Mouse (Mus musculus): ENCODE data around the gene Gramd1a. TPM values are rescaled to one million over a fixed set of nuclear protein-coding genes. Genes with fewer than 3 reads are reported as not detected.
A peak's percentile ranks its signal among the peaks of the same experiment; 100 is the strongest.

Gramd1a gene
- polyA plus RNA-seq, 1 experiment from 2014 or later, result 68.2 TPM

DNA sequence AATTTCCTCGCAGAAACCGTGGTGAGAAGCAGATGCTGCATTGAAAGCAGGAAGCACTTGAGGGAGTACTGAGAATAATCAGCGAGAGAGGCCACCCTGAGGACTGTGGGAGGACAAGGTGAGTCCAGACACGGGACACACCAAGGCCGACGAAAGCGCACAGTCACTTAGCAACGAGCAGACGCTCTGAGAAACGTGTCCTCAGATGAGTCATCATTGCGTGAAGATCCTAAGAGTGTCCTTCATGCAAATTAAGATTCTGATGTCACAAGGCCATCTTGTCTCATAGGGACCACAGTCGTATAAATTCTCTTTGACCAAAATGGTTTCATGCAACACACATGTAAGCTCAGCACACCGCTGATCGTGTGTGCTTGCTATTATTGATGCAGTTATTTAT, 54.9 kb downstream of the Gramd1a start:
- H3K4me2 ChIP-seq, result no peak overlapping the region
- peaks cover 6% of the 10 kb centered on the region; the same call in 1 of the 2 replicates for H3K27me3 ChIP-seq
- WGBS, result 80% methylated on average over 14 of the region's 14 CpGs
- ATAC-seq (ENCODE audit: insufficient number of reproducible peaks, low FRiP score, low TSS enrichment, low read depth), result no peak
- H3K9me3 ChIP-seq, result no peaks in the 10 kb centered on the region
- no peak overlapping the region for H3K27ac ChIP-seq
- no peak overlapping the region for H3K4me3 ChIP-seq
- H3K4me1 ChIP-seq, result peaks cover 8% of the 10 kb centered on the region; the same call in 1 of the 2 replicates
- no peaks in the 10 kb centered on the region for H3K36me3 ChIP-seq
- no peak overlapping the region for H3K9ac ChIP-seq

DNA sequence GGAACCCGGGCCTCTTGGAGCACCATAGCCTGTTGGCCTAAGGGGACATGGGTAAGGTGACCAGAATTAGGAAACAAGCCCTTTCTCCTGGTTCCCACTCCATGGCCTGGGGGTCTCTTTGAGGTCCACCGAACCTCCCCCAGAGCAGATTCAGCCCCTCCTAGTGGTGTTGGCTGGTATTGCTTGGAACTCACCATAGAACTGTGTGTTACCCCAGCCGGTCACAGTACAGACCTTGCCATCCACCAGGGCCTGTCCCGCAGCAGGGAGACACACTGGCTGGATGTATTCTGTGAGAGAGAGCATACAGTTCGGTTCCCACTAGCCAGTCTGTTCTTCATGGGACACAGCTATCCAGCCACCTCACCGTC, 56.1 kb downstream of the Gramd1a start:
- no peak overlapping the region for H3K27ac ChIP-seq
- WGBS, result 86% methylated on average over 6 of the region's 6 CpGs

DNA sequence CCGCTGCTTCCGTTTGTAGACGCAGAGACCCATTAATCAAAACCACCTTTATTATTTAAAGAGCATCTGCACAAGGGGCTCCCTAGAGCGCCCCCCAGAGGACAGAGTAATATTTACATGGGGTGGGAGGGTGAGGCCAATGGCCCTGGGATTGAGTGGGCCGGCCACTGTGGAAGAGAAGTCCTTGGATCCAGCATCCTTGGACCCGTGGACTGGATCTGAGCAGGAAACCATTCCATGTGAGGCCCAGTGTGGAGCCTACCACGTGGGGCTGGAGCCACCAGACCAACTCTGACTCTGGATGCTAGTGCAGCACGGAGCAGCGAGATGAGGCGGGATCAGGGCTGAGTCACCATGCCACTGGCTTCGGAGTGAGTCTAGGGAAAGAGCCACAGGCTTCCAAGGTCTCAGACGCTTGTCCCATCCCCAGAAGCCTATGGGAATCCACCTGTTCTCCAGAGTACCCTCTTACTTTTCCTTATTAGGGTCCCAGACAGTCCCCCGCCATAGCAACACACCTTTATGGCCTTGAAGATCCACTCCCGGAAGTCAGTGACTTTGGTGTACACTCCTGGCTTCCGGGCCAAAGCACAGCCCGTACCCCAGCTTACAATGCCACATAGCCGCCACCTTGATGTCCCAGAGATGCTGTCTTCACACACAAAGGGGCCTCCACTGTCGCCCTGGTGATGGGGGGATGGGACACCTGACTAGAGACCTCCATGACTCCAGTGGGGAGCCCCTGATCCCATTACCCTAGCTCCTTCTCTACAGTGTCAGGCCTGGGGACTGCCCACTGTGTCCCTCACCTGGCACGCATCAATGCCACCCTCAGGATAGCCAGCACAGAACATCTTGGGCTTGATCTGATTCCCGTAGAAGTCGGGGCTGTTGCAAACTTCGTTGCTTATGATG, 56.7 kb downstream of the Gramd1a start:
- no peak for ATAC-seq (ENCODE audit: insufficient number of reproducible peaks, low FRiP score, low TSS enrichment, low read depth)
- H3K4me3 ChIP-seq, result no peak overlapping the region
- H3K27ac ChIP-seq, result no peak overlapping the region
- H3K9me3 ChIP-seq, result no peaks in the 10 kb centered on the region
- peaks cover 8% of the 10 kb centered on the region; the same call in 1 of the 2 replicates for H3K4me1 ChIP-seq
- WGBS, result 75% methylated on average over 22 of the region's 22 CpGs
- H3K4me2 ChIP-seq, result no peak overlapping the region
- peaks cover 6% of the 10 kb centered on the region; the same call in 1 of the 2 replicates for H3K27me3 ChIP-seq
- H3K36me3 ChIP-seq, result no peaks in the 10 kb centered on the region
- H3K9ac ChIP-seq, result no peak overlapping the region

More for the DNA sequence above, 56.1 kb downstream of the Gramd1a start:
- H3K4me2 ChIP-seq, result no peak overlapping the region
- peaks cover 8% of the 10 kb centered on the region; the same call in 1 of the 2 replicates for H3K4me1 ChIP-seq
- H3K9me3 ChIP-seq, result no peaks in the 10 kb centered on the region
- H3K27me3 ChIP-seq, result peaks cover 6% of the 10 kb centered on the region; the same call in 1 of the 2 replicates
- no peaks in the 10 kb centered on the region for H3K36me3 ChIP-seq
- ATAC-seq (ENCODE audit: insufficient number of reproducible peaks, low FRiP score, low TSS enrichment, low read depth), result no peak
- no peak overlapping the region for H3K4me3 ChIP-seq
- no peak overlapping the region for H3K9ac ChIP-seq

DNA sequence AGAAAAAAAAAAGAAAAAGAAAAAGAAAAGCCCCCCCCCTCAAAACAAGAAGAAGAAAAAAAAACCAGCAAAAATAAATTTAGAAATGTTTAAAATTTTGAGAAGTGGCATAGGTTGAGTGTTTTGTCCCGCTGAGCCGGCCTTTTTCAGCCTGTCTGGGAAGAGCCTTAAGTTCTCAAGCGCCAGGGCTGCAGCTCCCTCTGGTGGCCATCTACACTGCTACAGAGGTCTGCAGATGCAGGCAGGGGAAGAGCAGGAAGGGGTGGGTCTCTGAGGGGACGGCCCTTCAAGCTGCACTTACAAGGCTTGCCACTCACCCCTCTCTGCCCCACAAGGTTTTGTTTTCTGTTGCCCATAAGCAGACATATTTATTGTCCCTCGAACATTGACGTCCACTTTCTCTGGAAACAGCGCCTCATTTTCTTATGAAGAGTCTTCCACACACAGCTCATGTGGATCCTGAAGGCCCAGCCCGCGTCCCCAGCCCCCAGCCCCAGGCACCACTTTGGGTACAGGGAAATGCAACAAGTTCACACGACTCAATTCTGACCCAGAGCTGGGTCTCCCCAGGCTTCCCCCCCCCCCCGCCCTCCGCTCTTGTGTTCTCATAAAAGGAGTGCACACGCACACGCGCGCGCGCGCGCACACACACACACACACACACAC, 58.0 kb downstream of the Gramd1a start:
- peak; percentile 86 for ATAC-seq (ENCODE audit: insufficient number of reproducible peaks, low FRiP score, low TSS enrichment, low read depth)
- Histone ChIP-seq H3K4me2 (peak overlapping the region; percentile 44), H3K4me1 (peaks cover 8% of the 10 kb centered on the region; the same call in 1 of the 2 replicates), H3K27me3 (no peaks in the 10 kb centered on the region), H3K27ac (no peak overlapping the region), H3K4me3 (peak overlapping the region; percentile 23), H3K9me3 (no peaks in the 10 kb centered on the region), H3K9ac (no peak overlapping the region), H3K36me3 (no peaks in the 10 kb centered on the region)
- 39% methylated on average over 19 of the region's 20 CpGs for WGBS

DNA sequence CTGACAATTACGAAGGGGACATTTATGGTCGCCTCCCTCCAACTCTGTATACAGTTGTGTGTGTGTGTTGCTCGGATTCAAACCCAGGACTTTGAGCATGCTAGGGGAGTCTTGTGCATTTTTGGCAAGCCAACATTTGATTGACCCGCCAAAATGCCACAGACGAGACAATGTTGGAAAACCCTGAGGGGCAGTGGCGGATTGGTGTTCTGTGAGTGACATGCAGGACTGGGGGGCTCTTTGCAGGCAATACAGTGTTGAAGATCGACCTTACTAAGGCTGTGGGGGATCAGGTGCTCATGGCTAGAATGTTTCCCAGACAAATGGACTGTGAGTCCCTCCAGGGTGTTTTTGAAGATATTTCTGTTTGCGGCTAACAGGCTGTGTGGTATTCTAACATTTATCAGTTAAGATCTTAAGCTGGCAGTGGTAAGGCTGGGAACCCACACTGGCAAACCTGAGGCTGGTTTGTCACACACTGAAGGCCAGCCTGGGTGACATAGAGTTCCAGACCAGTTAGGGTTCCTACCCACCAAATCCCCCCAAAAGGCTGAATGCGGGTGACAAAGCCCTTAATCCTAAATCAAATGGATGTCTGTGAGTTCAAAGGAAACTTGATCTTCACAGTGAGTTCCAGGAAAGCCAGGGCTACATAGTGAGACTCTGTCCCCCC, 58.7 kb downstream of the Gramd1a start:
- no peak overlapping the region for H3K27ac ChIP-seq
- H3K9ac ChIP-seq, result no peak overlapping the region
- H3K27me3 ChIP-seq, result no peaks in the 10 kb centered on the region
- no peak for ATAC-seq (ENCODE audit: insufficient number of reproducible peaks, low FRiP score, low TSS enrichment, low read depth)
- H3K4me2 ChIP-seq, result no peak overlapping the region
- peaks cover 8% of the 10 kb centered on the region; the same call in 1 of the 2 replicates for H3K4me1 ChIP-seq
- no peaks in the 10 kb centered on the region for H3K36me3 ChIP-seq
- no peaks in the 10 kb centered on the region for H3K9me3 ChIP-seq
- 67% methylated on average over 9 of the region's 9 CpGs for WGBS
- H3K4me3 ChIP-seq, result no peak overlapping the region

DNA sequence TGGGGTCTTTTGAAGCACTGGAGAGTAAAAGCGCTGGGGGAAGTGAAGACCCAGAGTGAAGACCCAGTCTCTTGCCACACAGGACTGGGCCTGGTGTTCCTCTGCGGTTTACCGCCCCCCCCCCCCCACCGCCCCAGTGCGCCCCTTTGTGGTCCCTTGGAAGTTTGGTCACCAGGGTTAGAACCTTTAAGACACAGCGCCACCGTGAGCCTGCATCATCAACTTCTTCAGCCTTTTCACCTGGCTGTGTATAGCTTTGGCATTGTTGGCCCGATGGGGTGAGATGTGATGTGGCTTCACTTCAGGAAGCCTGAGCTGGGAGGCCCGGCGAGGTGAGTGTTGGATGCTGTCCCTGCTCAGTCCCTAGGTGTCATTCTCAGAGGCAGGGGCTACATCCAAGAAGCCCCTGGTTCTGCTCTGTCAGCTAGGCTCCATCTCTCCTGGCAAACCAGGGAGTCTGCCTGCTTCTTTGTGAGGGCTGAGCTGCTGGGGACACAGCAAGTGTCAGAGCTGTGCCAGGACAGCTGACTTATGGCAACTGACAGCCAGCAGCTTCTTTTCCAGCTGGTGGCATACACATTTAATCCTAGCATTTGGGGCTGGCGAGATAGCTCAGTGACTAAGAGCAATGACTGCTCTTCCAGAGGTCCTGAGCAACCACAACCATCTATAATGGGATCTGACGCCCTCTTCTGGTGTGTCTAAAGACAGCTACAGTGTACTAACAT, 60.8 kb downstream of the Gramd1a start:
- Histone ChIP-seq H3K9me3 (no peaks in the 10 kb centered on the region), H3K4me3 (no peak overlapping the region), H3K9ac (no peak overlapping the region), H3K4me2 (no peak overlapping the region), H3K27me3 (no peaks in the 10 kb centered on the region), H3K36me3 (no peaks in the 10 kb centered on the region), H3K27ac (no peak overlapping the region), H3K4me1 (peaks cover 8% of the 10 kb centered on the region; the same call in 1 of the 2 replicates)
- WGBS, result 23% methylated on average over 12 of the region's 12 CpGs
- no peak for ATAC-seq (ENCODE audit: insufficient number of reproducible peaks, low FRiP score, low TSS enrichment, low read depth)

DNA sequence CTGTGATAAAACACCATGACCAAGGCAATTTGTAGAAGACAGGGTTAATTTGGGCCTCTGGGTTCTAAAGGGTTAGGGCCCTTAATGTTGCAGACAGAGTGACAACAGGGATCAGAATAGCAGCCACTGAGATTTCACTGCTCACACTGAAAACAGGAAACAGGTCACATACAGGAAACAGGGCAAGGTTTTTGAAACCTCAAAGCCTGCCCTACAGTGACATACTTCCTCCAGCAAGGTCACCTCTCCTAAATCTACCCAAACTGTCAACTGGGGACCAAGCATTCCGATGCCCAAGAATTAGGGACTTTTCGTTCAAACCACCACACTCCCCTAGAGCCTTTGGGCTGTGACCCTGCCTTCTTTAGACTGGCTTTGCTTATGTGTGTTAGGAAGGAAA, 66.0 kb downstream of the Gramd1a start:
- Histone ChIP-seq H3K9ac (no peak overlapping the region), H3K4me2 (no peak overlapping the region), H3K27ac (no peak overlapping the region), H3K4me3 (no peak overlapping the region), H3K9me3 (no peaks in the 10 kb centered on the region), H3K4me1 (0 out of 2 replicates have a peak, but pooled peaks cover 11% of the 10 kb centered on the region), H3K36me3 (no peaks in the 10 kb centered on the region), H3K27me3 (no peaks in the 10 kb centered on the region)
- ATAC-seq (ENCODE audit: insufficient number of reproducible peaks, low FRiP score, low TSS enrichment, low read depth), result no peak
- 71% methylated on average over 2 of the region's 2 CpGs for WGBS

DNA sequence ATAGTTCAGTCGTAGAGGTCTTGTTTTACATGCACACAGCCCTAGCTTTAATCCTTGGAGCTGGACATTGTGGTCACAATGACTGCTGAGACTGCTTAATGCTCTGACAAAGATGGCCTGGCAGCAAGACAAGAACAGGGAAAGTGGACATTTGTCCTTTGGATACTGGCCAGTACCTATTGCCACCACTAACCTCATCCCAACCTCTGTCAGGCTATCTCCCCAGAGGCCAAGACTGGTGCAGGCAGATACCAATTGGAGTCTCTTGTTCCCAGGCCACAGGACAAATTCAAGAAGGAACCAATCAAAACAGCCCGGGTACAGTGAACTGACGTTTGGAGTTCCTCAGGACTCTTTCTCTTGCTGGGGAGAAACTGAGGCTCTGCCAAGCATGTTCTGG, 67.5 kb downstream of the Gramd1a start:
- Histone ChIP-seq H3K9ac (no peak overlapping the region), H3K27ac (no peak overlapping the region), H3K9me3 (no peaks in the 10 kb centered on the region), H3K4me2 (no peak overlapping the region), H3K36me3 (no peaks in the 10 kb centered on the region), H3K4me3 (no peak overlapping the region), H3K4me1 (0 out of 2 replicates have a peak, but pooled peaks cover 13% of the 10 kb centered on the region), H3K27me3 (no peaks in the 10 kb centered on the region)
- no peak for ATAC-seq (ENCODE audit: insufficient number of reproducible peaks, low FRiP score, low TSS enrichment, low read depth)
- WGBS, result 55% methylated on average over 3 of the region's 3 CpGs

DNA sequence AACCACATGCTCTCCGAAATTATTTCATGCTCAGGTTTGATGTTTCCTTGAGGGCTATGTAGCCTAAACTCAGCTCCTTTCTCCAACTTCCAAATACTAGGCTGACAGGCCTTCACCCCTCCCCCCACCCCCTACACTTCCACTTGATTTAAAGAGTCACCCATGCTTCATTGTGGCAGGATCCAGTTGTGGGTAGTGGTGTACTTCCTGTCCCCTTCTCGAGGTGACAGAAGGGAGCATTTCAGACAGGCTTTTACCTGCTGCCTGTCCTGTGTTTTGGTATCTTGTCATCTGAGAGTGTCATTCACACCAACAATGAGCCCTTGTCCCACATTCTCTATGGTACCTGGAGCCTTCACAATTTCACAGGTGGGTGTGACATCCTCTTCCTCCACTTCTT, 68.4 kb downstream of the Gramd1a start:
- H3K9ac ChIP-seq, result no peak overlapping the region
- ATAC-seq (ENCODE audit: insufficient number of reproducible peaks, low FRiP score, low TSS enrichment, low read depth), result no peak
- H3K4me1 ChIP-seq, result peaks cover 19% of the 10 kb centered on the region; the same call in 1 of the 2 replicates
- H3K27me3 ChIP-seq, result no peaks in the 10 kb centered on the region
- H3K27ac ChIP-seq, result no peak overlapping the region
- 44% methylated on average over 2 of the region's 2 CpGs for WGBS
- no peaks in the 10 kb centered on the region for H3K9me3 ChIP-seq
- H3K36me3 ChIP-seq, result no peaks in the 10 kb centered on the region
- no peak overlapping the region for H3K4me2 ChIP-seq
- H3K4me3 ChIP-seq, result no peak overlapping the region

DNA sequence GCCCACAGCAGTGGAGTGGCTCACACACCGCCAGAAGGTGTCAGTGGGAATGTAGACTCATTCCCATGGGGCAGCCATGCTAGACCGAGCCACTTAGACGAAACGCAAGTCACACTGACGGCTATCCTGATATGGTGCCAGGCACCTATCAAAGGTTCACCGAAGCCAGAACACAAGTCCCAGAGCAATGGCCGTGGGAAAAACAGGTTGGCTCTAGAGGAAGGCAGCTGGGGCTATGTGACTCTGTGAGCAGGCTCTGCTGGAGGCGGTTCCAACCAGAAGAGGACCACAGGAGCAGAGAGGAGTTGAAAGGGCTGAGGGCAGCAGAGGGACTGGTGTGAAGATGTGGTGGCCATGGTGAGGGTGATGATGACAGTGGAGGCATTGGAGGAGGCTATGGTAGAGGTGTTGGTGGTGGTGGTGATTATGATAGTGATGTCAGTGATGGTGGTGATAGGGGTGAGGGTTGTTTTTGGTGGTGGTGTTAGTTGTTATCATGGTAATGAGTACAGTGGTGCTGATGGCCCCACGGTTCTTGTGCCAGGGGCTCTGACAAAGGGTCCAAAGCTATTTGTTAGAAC, 69.4 kb downstream of the Gramd1a start:
- H3K9ac ChIP-seq, result no peak overlapping the region
- no peak overlapping the region for H3K4me2 ChIP-seq
- no peaks in the 10 kb centered on the region for H3K9me3 ChIP-seq
- peaks cover 19% of the 10 kb centered on the region; the same call in 1 of the 2 replicates for H3K4me1 ChIP-seq
- H3K27me3 ChIP-seq, result no peaks in the 10 kb centered on the region
- ATAC-seq (ENCODE audit: insufficient number of reproducible peaks, low FRiP score, low TSS enrichment, low read depth), result no peak
- 91% methylated on average over 9 of the region's 9 CpGs for WGBS
- H3K36me3 ChIP-seq, result no peaks in the 10 kb centered on the region
- H3K27ac ChIP-seq, result no peak overlapping the region
- H3K4me3 ChIP-seq, result no peak overlapping the region

DNA sequence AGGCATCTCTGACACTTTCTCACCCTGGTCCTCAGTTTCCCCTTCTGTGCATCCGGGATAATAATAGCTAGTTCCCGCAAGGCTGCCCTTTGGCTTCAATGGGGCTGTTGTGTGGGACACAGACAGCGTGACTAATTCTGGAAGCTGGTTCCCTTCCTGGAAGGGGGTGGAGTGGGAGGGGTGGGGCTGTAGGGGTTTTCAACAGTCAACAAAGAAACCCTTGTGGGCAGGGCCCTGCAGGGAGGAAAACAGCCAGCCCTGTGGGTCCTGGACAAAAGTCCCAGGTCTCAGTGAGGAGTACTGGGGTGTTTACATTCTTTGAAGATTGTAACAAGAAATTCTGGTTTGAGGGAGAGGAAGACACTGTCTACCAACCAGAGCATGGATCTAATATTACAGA, 70.5 kb downstream of the Gramd1a start:
- Histone ChIP-seq H3K36me3 (no peaks in the 10 kb centered on the region), H3K9ac (no peak overlapping the region), H3K27ac (peak overlapping the region; percentile 43), H3K9me3 (no peaks in the 10 kb centered on the region), H3K27me3 (no peaks in the 10 kb centered on the region), H3K4me2 (no peak overlapping the region), H3K4me3 (no peak overlapping the region), H3K4me1 (peaks cover 19% of the 10 kb centered on the region; the same call in 1 of the 2 replicates)
- 50% methylated on average over 3 of the region's 3 CpGs for WGBS
- ATAC-seq (ENCODE audit: insufficient number of reproducible peaks, low FRiP score, low TSS enrichment, low read depth), result no peak
